Mouse (Mus musculus) heart, adult 2 months (tissue): ENCODE data around the gene Cplx1.

Experiments
- CTCF ChIP-seq: fragments of 200-600 bp; IDR thresholded peaks from 2 replicates; pipeline ENCODE4 v1.8.1; 2022; ENCODE audit warnings: antibody characterized with exemption, mild to moderate bottlenecking, moderate library complexity
- EP300 ChIP-seq: fragments of 200-500 bp; IDR thresholded peaks from 2 replicates; pipeline ENCODE4 v1.6.1; 2011; ENCODE audit warnings: low read depth, low read length, control low read depth; ENCODE audit not compliant: insufficient read depth
- POLR2A ChIP-seq: fragments of 200-500 bp; IDR thresholded peaks from 2 replicates; pipeline ENCODE4 v1.6.1; 2011; ENCODE audit warnings: mild to moderate bottlenecking, low read depth, low read length, control low read depth; ENCODE audit not compliant: insufficient read depth

DNA sequence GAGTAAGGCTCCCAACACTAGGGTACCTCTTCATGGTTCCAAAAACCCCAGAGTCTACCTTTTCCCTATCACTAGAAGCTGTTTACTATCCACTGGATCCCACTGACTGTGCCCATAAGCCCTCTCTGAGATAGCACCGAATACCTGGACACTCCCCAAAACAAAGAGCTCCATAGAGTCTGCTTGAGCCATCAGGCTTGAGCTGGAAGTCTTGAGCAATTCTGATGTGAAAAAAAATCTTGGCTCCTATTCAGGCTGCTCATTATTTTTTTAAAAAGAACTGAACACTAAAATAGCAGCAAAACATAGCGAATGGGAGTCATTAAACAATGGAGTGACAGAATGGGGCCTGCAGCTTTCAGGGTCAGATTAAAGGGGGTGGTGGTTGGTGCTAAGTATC lies 17.3 kb upstream of the Cplx1 start:
- TF ChIP-seq POLR2A (no peak), EP300 (no peak), CTCF (no peak)
